Mouse (Mus musculus): ENCODE data around the gene Klhdc2.

DNA sequence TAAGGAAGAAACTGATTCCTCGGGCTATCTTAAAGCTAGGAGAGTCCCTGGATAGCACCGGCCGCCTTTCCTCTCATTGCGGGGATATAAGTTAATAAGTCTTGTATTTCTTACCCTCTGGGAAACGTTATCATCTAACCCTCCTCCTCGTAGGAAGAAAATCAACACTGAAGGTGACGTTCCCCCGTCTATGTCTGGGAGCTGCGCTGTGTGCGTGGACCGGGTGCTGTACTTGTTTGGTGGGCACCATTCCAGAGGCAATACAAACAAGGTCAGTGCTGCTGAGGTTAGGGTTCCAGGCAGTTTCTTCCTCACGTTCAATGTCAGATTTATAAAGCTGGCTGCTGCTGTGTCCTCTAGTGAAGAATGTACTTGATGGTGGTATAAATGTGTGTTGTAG, 5.7 kb downstream of the Klhdc2 start:
- TF ChIP-seq CTCF (IDR thresholded peaks at IDR 0.05; ENCODE audit: control insufficient read depth, insufficient read depth, low read length): no peak
- no peak for TF ChIP-seq POLR2A (IDR thresholded peaks at IDR 0.05; ENCODE audit: borderline replicate concordance, control insufficient read depth, low read depth, low read length)
